Mouse (Mus musculus): ENCODE data around the gene Prss34. TPM values are rescaled to one million over a fixed set of nuclear protein-coding genes. Genes with fewer than 3 reads are reported as not detected.

Gene Prss34
- 0.44 and 1.4 TPM in 2 replicates for polyA plus RNA-seq (2015; fragmentation: Nextera tagmentation; extraction: Ambion mirVana)

DNA sequence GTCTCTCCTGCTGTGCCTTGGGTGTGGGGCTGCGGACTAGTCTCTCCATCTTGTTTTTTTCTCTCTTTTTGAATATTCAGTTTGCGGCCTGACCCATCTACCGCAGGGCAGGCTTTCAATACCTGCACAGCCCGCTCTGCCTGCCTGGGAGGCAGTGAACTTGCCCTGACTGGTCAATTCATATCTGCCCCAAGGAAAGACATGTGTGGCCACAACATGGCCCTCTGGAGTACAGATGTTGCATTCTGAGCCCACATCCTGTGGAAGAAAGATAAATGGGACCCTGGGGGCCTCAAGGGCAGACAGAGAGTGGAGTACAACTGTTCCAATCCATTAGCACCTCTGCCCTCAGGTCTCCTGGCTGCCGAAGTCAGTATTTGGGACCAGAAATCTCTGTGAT, at the start of gene Prss34:
TSS of gene Prss34 (plus strand) at position 301 of the 400 bp plus-strand sequence.

DNA sequence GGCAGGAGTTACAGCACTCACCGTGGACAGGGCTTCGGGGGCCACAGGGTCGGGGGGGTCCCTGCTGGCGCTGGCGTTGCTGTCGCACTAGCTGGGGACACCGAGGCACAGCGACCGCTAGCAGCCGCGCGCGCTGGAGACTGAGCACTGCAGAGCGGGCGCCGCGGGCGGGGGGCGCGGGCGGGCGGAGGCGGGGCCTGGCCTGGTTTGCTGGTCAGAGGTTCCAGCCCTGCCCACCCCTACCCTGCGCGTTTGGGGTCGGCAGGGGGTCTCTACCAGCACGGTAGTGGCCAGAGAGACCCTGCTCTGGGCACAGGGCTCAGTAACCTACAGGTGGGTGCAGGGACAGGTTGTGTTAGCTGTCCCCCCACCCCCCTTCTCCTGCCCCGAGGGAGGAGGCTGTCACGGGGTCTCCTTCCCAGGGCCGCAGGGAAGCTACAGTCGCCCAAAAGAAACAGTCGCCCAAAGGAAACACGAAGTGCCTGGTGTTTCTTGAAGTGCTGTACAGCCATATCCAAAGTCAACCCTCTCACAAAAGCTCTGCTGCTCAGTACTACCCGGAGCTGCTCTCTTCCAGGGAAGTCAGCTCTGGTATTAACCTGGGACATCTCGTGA, 41.9 kb upstream of the Prss34 start, which contains the start of gene Baiap3:
TSS of gene Baiap3 (minus strand) at position 225 of the 615 bp plus-strand sequence.

DNA sequence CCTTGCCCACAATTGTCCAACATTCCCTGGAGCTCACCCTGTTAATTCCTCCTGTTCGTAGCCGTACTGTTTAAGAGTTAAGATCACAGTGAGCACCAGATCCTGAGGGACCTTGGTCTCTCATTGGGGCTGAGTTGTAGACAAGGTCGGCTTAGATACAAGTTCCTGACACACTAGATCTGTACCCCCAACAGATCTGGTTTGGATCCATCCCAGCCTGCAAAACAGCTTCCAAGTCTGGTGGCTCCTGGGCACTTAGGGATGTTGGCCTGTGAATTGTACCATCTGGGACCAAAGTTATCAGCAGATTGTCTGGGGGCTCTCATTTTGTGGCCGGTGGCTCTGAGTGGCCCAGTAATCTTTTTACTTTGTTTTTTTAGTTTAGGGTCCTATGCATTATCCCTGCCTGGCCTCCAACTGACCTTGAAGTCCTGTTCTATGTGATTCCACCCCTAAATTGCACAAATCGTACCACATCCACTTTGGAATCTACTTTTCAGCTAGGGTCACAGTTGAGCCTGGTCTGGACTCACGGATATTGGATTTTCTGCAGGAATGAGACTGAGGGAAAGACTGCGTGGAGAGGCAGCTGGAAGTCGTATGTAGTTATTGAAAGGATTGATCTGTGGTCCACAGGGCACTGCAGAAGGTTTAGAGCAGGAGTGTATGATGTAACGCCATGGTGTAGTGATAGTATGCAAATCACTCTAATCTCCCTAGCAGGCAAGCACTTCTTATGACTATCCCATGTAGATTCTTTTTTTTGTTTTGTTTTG, 23.4 kb upstream of the Prss34 start, which contains the start of gene Ube2i:
TSS of gene Ube2i (minus strand) at position 52 of the 776 bp plus-strand sequence.

DNA sequence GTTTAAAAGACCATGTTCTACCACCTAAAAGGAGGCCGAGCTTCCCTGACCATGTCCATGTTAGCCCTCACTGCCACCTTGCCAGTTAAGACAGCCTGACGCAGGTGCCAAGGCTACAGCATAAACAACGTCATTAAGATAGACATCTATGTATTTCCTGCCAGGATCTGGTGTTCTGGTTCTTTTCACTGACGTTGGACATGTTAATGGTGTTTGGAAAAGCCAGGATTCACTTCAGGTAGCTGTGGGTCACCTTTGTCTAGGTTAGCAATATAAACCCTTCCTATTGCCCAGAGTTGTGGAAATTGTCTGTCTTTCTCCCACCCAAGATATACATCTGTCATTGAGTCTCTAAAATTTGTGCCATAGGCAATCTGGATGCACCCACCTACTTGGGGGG, 10.2 kb downstream of the Prss34 start, which contains the start of gene Prss28:
TSS of gene Prss28 (plus strand) at position 301 of the 400 bp plus-strand sequence.

DNA sequence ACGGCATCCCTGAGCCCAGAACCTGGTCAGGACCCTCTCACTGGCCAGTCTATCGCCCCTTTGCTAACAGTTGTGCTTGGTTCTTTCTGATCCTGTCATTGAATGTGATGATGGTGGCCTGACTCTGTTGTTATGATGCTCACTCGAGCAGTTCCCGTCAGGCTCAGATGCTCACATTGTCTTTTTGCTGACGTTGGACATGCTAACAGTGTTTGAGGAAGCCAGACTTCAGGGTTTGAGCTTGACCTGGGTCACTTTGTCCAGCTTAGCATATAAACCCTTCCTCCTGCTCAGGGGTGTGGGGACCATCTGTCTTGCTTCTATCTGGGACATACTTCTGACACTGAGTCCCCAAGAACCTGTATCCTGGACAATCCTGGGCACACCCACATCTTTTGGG, 20.2 kb downstream of the Prss34 start, which contains the start of gene Prss29:
TSS of gene Prss29 (plus strand) at position 301 of the 400 bp plus-strand sequence.

DNA sequence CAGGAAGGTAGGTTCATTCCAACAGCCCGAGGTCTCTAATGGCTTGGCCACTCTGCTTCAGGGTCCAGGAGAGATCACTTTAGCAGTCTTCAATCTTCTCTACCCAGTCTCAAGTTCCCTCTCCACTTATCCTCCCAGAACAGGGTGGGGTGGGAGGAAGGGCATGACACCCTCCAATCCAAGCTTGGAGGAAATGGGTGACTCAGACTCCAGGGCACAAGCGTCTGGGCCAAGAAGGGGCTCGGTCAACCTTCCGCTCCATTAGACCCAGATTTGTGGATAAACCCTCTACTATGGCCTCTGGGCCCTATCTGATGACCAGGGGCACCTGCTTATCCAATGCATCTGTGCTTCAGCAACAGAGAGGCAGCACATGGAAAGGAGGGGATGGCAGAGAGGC, 47.3 kb downstream of the Prss34 start, which contains the start of gene Tpsab1:
TSS of gene Tpsab1 (minus strand) at position 101 of the 400 bp plus-strand sequence.

Other genes with a start within 250 kb of the Prss34 start
- 47.0 and 48.5 TPM in 2 replicates for gene Tmem204, start 214.8 kb upstream of the Prss34 start, polyA plus RNA-seq (2015; fragmentation: Nextera tagmentation; extraction: Ambion mirVana)
- 17.3 and 18.1 TPM in 2 replicates for gene Telo2, start 182.4 kb upstream of the Prss34 start, polyA plus RNA-seq (2015; fragmentation: Nextera tagmentation; extraction: Ambion mirVana)
- 0.17 and 0.25 TPM in 2 replicates for gene Ptx4, start 177.6 kb upstream of the Prss34 start, polyA plus RNA-seq (2015; fragmentation: Nextera tagmentation; extraction: Ambion mirVana)
- gene Clcn7, start 165.0 kb upstream of the Prss34 start, polyA plus RNA-seq (2015; fragmentation: Nextera tagmentation; extraction: Ambion mirVana), result 11.8 and 20.7 TPM in 2 replicates
- gene Ccdc154, start 135.9 kb upstream of the Prss34 start, polyA plus RNA-seq (2015; fragmentation: Nextera tagmentation; extraction: Ambion mirVana), result 0.06 TPM in 1 of 2 replicates, not detected in the other
- gene Gm38655, start 122.9 kb upstream of the Prss34 start, polyA plus RNA-seq (2015; fragmentation: Nextera tagmentation; extraction: Ambion mirVana), result 0.33 and 0.40 TPM in 2 replicates
- gene BC003965, start 113.8 kb upstream of the Prss34 start, polyA plus RNA-seq (2015; fragmentation: Nextera tagmentation; extraction: Ambion mirVana), result 34.5 and 37.5 TPM in 2 replicates
- 6.8 and 7.2 TPM in 2 replicates for gene Unkl, start 110.0 kb upstream of the Prss34 start, polyA plus RNA-seq (2015; fragmentation: Nextera tagmentation; extraction: Ambion mirVana)
- 69.2 and 75.2 TPM in 2 replicates for gene Gnptg, start 58.3 kb upstream of the Prss34 start, polyA plus RNA-seq (2015; fragmentation: Nextera tagmentation; extraction: Ambion mirVana)
- gene Tsr3, start 58.2 kb upstream of the Prss34 start, polyA plus RNA-seq (2015; fragmentation: Nextera tagmentation; extraction: Ambion mirVana), result 59.7 and 65.7 TPM in 2 replicates
- 7.5 and 11.9 TPM in 2 replicates for gene Baiap3, start 42.0 kb upstream of the Prss34 start, polyA plus RNA-seq (2015; fragmentation: Nextera tagmentation; extraction: Ambion mirVana)
- 292 and 391 TPM in 2 replicates for gene Ube2i, start 23.8 kb upstream of the Prss34 start, polyA plus RNA-seq (2015; fragmentation: Nextera tagmentation; extraction: Ambion mirVana)
- 0.14 and 0.75 TPM in 2 replicates for gene Prss28, start 10.3 kb downstream of the Prss34 start, polyA plus RNA-seq (2015; fragmentation: Nextera tagmentation; extraction: Ambion mirVana)
- gene Prss29, start 20.3 kb downstream of the Prss34 start, polyA plus RNA-seq (2015; fragmentation: Nextera tagmentation; extraction: Ambion mirVana), result not detected in 2 replicates
- 1.0 and 2.1 TPM in 2 replicates for gene Tpsab1, start 47.2 kb downstream of the Prss34 start, polyA plus RNA-seq (2015; fragmentation: Nextera tagmentation; extraction: Ambion mirVana)
- 45.1 and 65.1 TPM in 2 replicates for gene Tpsb2, start 67.9 kb downstream of the Prss34 start, polyA plus RNA-seq (2015; fragmentation: Nextera tagmentation; extraction: Ambion mirVana)
- 0.68 and 1.3 TPM in 2 replicates for gene Tpsg1, start 70.9 kb downstream of the Prss34 start, polyA plus RNA-seq (2015; fragmentation: Nextera tagmentation; extraction: Ambion mirVana)
- gene Cacna1h, start 135.4 kb downstream of the Prss34 start, polyA plus RNA-seq (2015; fragmentation: Nextera tagmentation; extraction: Ambion mirVana), result 4.6 and 7.3 TPM in 2 replicates
- gene Tekt4, start 156.2 kb downstream of the Prss34 start, polyA plus RNA-seq (2015; fragmentation: Nextera tagmentation; extraction: Ambion mirVana), result 0.17 and 0.30 TPM in 2 replicates
- 0.11 TPM in 2 replicates for gene Sstr5, start 198.9 kb downstream of the Prss34 start, polyA plus RNA-seq (2015; fragmentation: Nextera tagmentation; extraction: Ambion mirVana)

Data from adrenal gland, postnatal 0 days (tissue).